Mouse (Mus musculus) cerebellum, adult 2 months (tissue): ENCODE measurements around the gene Lama2. TPM values are rescaled to one million over a fixed set of nuclear protein-coding genes. Genes with fewer than 3 reads are reported as not detected.

Source experiments
- DNase-seq, 2 experiments: peaks; one replicate each; pipeline ENCODE4 v3.0.0; 2021
- H3K27ac ChIP-seq: fragments of 200-500 bp; 2 replicates; pipeline ENCODE4 v1.5.1; 2012; ENCODE audit warnings: low read length, control low read depth, inconsistent platforms; ENCODE audit not compliant: insufficient read depth
- H3K27me3 ChIP-seq: fragments of 200-500 bp; 2 replicates; pipeline ENCODE4 v1.6.1; 2012; ENCODE audit warnings: inconsistent platforms, mild to moderate bottlenecking, low read length, moderate library complexity; ENCODE audit not compliant: control insufficient read depth, insufficient read depth
- H3K4me1 ChIP-seq: fragments of 200-500 bp; 2 replicates; pipeline ENCODE4 v1.6.1; 2011; ENCODE audit warnings: low read length; ENCODE audit not compliant: control insufficient read depth, insufficient read depth
- H3K4me3 ChIP-seq: fragments of 200-500 bp; replicated peaks from 2 replicates; pipeline ENCODE3; 2011; ENCODE audit warnings: mild to moderate bottlenecking, low read depth, low read length, control low read depth; ENCODE audit not compliant: insufficient read depth
- CTCF ChIP-seq: fragments of 200-500 bp; IDR thresholded peaks from 2 replicates; pipeline ENCODE4 v1.5.1; 2011; ENCODE audit warnings: low read depth, mild to moderate bottlenecking, control low read depth, low read length, moderate library complexity, borderline replicate concordance; ENCODE audit not compliant: insufficient read depth
- POLR2A ChIP-seq: fragments of 200-500 bp; IDR thresholded peaks from 2 replicates; pipeline ENCODE4 v1.6.1; 2011; ENCODE audit warnings: low read length, control low read depth, borderline replicate concordance; ENCODE audit not compliant: insufficient read depth
- WGBS: fragments of 180-500 bp; shearing (Covaris S2); methylation state at CpG from one replicate; pipeline ENCODE4 v1.1.7; 2018; 5-methylcytosine and 5-hydroxymethylcytosine counted together
- polyA plus RNA-seq: library from polyadenylated mRNA; depleted of rRNA; stranded (reverse); fragments of >200 nt; gene quantifications from 2 replicates; pipeline ENCODE4 v1.2.3, GENCODE M21; 2012; rRNA removed

Lama2 gene
- 7.3 and 7.9 TPM in 2 replicates for polyA plus RNA-seq

GRCm38 (mm10) chr10:27619658-27620057, at the start of gene Lama2:
Lama2 (minus strand) TSS chr10:27619758.
- Histone ChIP-seq H3K4me3 (no peak within 1 kb of the TSS), H3K27ac (no peak within 1 kb of the TSS), H3K4me1 (no peaks in the 10 kb centered on the region), H3K27me3 (no peaks in the 10 kb centered on the region)
- no peak for DNase-seq
- TF ChIP-seq CTCF (no peak), POLR2A (no peak)
- WGBS: 95% methylated on average over 3 of the region's 3 CpGs

DNA sequence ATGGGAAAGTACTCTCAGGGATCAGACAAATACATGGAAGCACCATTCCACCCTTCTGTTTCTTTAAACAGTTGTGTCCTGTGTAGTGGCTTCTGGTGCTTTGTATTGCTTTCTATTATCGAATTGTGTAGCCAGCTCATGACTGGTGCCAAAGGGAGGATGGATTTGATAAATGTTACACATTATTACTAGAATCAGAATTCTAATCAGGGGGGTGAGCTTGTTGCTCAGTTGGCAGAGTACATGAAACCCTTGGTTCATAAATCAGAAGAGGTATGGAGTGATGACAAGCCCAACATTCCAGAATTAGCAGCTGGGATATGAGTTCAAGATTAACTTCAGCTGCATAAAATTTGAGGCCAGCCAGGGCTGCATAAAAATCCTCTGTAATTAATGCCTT, 44.8 kb upstream of the Lama2 start:
- no peak overlapping the region for H3K27ac ChIP-seq
- WGBS: 73% methylated on average over 1 of the region's 1 CpGs
- H3K4me1 ChIP-seq: no peaks in the 10 kb centered on the region
- no peaks in the 10 kb centered on the region for H3K27me3 ChIP-seq
- no peak overlapping the region for H3K4me3 ChIP-seq
- TF ChIP-seq CTCF (no peak), POLR2A (no peak)
- no peak for DNase-seq

- H3K4me3 ChIP-seq: no peak overlapping the region
- H3K27ac ChIP-seq: no peak overlapping the region
- H3K4me1 ChIP-seq: no peaks in the 10 kb centered on the region
- 95% methylated on average over 1 of the region's 1 CpGs for WGBS
- no peak for DNase-seq
- no peaks in the 10 kb centered on the region for H3K27me3 ChIP-seq
- no peak for TF ChIP-seq CTCF
- no peak for TF ChIP-seq POLR2A
These were observed 43.8 kb upstream of the Lama2 start for GRCm38 (mm10) chr10:27663396-27663795.

GRCm38 (mm10) chr10:27654164-27654563, 34.6 kb upstream of the Lama2 start:
- WGBS: 97% methylated on average over 4 of the region's 4 CpGs
- TF ChIP-seq POLR2A (no peak), CTCF (no peak)
- H3K27ac ChIP-seq: no peak overlapping the region
- H3K27me3 ChIP-seq: no peaks in the 10 kb centered on the region; the same call in 1 of the 2 replicates
- no peak overlapping the region for H3K4me3 ChIP-seq
- H3K4me1 ChIP-seq: no peaks in the 10 kb centered on the region
- DNase-seq: no peak

DNA sequence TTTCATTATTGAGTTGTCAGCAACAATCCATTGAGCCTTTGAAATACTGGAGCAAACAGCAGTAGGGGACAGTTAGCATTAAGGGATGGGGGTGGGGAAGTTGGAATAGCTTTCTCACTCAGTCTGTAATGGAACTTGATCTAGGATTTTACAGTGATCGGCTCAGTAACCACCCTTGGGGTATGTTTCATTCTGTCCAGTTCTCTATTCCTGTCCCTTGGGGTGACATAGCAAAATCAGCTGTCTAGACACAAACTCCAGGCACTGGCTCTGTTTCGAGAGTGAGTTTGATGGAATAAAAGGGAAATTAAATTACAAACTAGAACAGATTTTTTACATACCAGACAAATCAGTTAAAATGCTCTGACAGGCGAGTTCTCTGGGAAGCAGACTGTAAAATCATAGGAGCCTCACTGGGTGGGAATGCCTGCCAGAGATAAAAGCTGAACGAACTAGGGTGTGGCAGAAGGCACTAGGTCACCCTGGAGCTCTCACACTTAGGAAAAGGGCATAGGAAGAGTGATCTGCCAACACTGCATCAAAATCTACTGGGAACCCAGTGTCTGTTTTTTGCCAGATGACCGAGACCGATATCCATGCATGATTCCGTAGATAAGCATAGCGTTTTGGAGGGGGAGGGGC, 33.3 kb upstream of the Lama2 start:
- 14% methylated on average over 8 of the region's 8 CpGs for WGBS
- H3K27ac ChIP-seq: no peak overlapping the region
- no peaks in the 10 kb centered on the region; the same call in 1 of the 2 replicates for H3K27me3 ChIP-seq
- H3K4me1 ChIP-seq: no peaks in the 10 kb centered on the region
- no peak for DNase-seq
- TF ChIP-seq POLR2A (no peak), CTCF (no peak)
- no peak overlapping the region for H3K4me3 ChIP-seq

GRCm38 (mm10) chr10:27635721-27636120, 16.2 kb upstream of the Lama2 start:
- H3K27me3 ChIP-seq: no peaks in the 10 kb centered on the region
- TF ChIP-seq CTCF: no peak
- no peak for TF ChIP-seq POLR2A
- no peak overlapping the region for H3K4me3 ChIP-seq
- no peak overlapping the region for H3K27ac ChIP-seq
- DNase-seq: no peak
- WGBS: 53% methylated on average over 2 of the region's 2 CpGs
- no peaks in the 10 kb centered on the region for H3K4me1 ChIP-seq

GRCm38 (mm10) chr10:27631002-27631401, 11.4 kb upstream of the Lama2 start:
- WGBS: 34% methylated on average over 4 of the region's 4 CpGs
- TF ChIP-seq POLR2A: no peak
- Histone ChIP-seq H3K4me3 (no peak overlapping the region), H3K27me3 (no peaks in the 10 kb centered on the region), H3K4me1 (no peaks in the 10 kb centered on the region), H3K27ac (no peak overlapping the region)
- DNase-seq: peak in 1 of 2 experiments; percentile 6

GRCm38 (mm10) chr10:27621697-27622449, 2.3 kb upstream of the Lama2 start:
- H3K4me3 ChIP-seq: no peak overlapping the region
- no peak for DNase-seq
- no peak for TF ChIP-seq POLR2A
- TF ChIP-seq CTCF: no peak
- no peaks in the 10 kb centered on the region for H3K4me1 ChIP-seq
- 60% methylated on average over 9 of the region's 9 CpGs for WGBS
- no peaks in the 10 kb centered on the region for H3K27me3 ChIP-seq
- no peak overlapping the region for H3K27ac ChIP-seq
